Mouse (Mus musculus) ES-E14 (cell line): ENCODE measurements at regions not wholly inside any gene's neighbourhood (a gene's known extent, or its start where the extent isn't known, plus 50 kb on each side); places are given as distances from the start of the nearest gene placed in this dataset.

ENCODE experiments used
- DNase-seq: peaks from one replicate; pipeline ENCODE4 v3.0.0-alpha.2; 2013; ENCODE audit warnings: low read depth, low spot score
- H3K27ac ChIP-seq: 2 replicates; pipeline ENCODE4 v1.5.1; 2012; ENCODE audit warnings: low read depth, mild to moderate bottlenecking, low read length, moderate library complexity, mixed read lengths; ENCODE audit not compliant: poor library complexity, insufficient read depth, severe bottlenecking
- H3K36me3 ChIP-seq: 2 replicates; pipeline ENCODE4 v1.6.1; 2012; ENCODE audit warnings: mild to moderate bottlenecking, low read length, moderate library complexity, mixed read lengths; ENCODE audit not compliant: control insufficient read depth, poor library complexity, insufficient read depth, severe bottlenecking
- H3K4me1 ChIP-seq, 2 experiments: fragments of 150-350 bp in 1 of 2; sonication (generic) in 1 of 2; 2 replicates each; pipeline ENCODE4 v1.6.1; 2012; ENCODE audit warnings: low read length in 2 of 2, mild to moderate bottlenecking in 1 of 2, mixed read lengths in 1 of 2; ENCODE audit not compliant: control insufficient read depth in 2 of 2, insufficient read depth in 2 of 2, poor library complexity in 1 of 2
- H3K4me3 ChIP-seq, 2 experiments: fragments of 150-350 bp in 1 of 2; sonication (generic) in 1 of 2; 2 replicates each; pipeline ENCODE4 v1.5.1; 2012; ENCODE audit warnings: low read length in 2 of 2, low read depth in 1 of 2, mild to moderate bottlenecking in 1 of 2, mixed read lengths in 1 of 2; ENCODE audit not compliant: insufficient read depth in 1 of 2, poor library complexity in 1 of 2, severe bottlenecking in 1 of 2
- H3K9ac ChIP-seq: 2 replicates; pipeline ENCODE4 v1.6.1; 2012; ENCODE audit warnings: low read depth, mild to moderate bottlenecking, low read length, mixed read lengths; ENCODE audit not compliant: poor library complexity, insufficient read depth, severe bottlenecking
- H3K9me3 ChIP-seq: fragments of 150-350 bp; sonication (generic); 2 replicates; pipeline ENCODE4 v1.6.1; 2012; ENCODE audit warnings: low read depth, mild to moderate bottlenecking, low read length; ENCODE audit not compliant: control insufficient read depth, insufficient read depth
- CHD2 ChIP-seq: IDR thresholded peaks from 2 replicates; pipeline ENCODE4 v1.6.1; 2014; ENCODE audit warnings: mild to moderate bottlenecking, low read depth, low read length, inconsistent platforms
- HCFC1 ChIP-seq: IDR thresholded peaks from 2 replicates; pipeline ENCODE4 v1.6.1; 2012; ENCODE audit warnings: low read length, inconsistent platforms, borderline replicate concordance; ENCODE audit not compliant: insufficient read depth
- MAFK ChIP-seq: IDR thresholded peaks from 2 replicates; pipeline ENCODE4 v1.6.1; 2014; ENCODE audit warnings: mild to moderate bottlenecking, low read depth, low read length, inconsistent platforms; ENCODE audit not compliant: insufficient read depth
- ZC3H11A ChIP-seq: IDR thresholded peaks from 2 replicates; pipeline ENCODE4 v1.6.1; 2012; ENCODE audit warnings: low read depth, mild to moderate bottlenecking, inconsistent platforms, low read length, borderline replicate concordance
- ZNF384 ChIP-seq: IDR thresholded peaks from 2 replicates; pipeline ENCODE4 v1.6.1; 2012; ENCODE audit warnings: low read depth, low read length, inconsistent platforms
- in situ Hi-C, 2 experiments: fragments of 600-800 bp; cut with MboI; formaldehyde crosslinking; loops; one replicate each; pipeline ENCODE4 v1.15.1; 2025; ENCODE audit warnings: low sequenced_read_pairs in 2 of 2, inconsistent platforms in 1 of 2; ENCODE audit not compliant: unreplicated experiment in 2 of 2

DNA sequence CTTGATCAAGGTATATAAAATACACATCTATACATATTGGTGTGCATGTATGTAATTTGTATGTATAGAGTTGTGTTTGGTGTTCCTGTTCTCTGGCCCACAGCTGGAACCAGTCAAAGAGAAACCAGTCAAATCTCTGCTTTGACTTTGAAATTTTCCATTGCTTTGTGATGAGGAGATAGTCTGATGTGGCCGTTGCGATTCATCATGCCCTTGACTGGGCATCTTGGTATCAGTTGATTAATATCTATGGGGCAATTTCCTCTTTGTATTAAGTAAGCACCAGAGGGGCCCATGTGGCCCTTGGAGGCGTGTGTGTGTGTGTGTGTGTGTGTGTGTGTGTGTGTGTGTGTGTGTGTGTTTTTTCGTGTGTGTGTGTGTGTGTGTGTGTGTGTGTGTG lies 107.7 kb upstream of the Mrps10 start:
- H3K36me3 ChIP-seq = peaks cover 2% of the 10 kb centered on the region; the same call in 1 of the 2 replicates
- no peak overlapping the region for H3K27ac ChIP-seq
- H3K4me3 ChIP-seq = no peak overlapping the region
- no peak overlapping the region for H3K9ac ChIP-seq
- no peak for DNase-seq
- TF ChIP-seq ZC3H11A (no peak), HCFC1 (no peak), ZNF384 (no peak), CHD2 (no peak), MAFK (no peak)
- in situ Hi-C loops = no loop called here
- H3K9me3 ChIP-seq = no peaks in the 10 kb centered on the region
- H3K4me1 ChIP-seq = peaks cover 0 to 9% of the 10 kb centered on the region in 2 experiments; a peak in 1 of 4 replicates

DNA sequence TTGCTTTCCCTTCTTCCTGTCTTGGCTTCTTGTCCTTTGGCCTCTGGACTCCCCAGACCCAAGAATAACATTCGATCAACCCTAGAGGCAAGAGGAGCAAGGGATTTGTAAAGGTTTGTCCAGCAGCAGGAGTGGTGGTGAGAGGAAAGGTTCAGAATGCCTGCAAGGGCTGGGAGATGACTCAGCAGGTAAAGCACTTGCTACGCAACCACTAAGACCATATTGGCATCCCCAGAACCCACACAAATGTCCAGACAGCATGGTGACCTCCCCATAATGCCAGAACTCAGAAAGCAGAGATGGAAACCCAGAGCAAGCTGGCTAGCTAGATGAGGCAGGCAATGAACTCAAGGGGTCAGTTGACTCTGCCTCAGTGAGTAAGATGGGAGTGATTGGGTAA lies 110.4 kb upstream of the Mrps10 start:
- no peak overlapping the region for H3K9ac ChIP-seq
- TF ChIP-seq ZNF384 (no peak), MAFK (no peak)
- H3K27ac ChIP-seq = no peak overlapping the region
- H3K4me1 ChIP-seq = peaks cover 0 to 3% of the 10 kb centered on the region in 2 experiments; a peak in 1 of 4 replicates
- no peak overlapping the region for H3K4me3 ChIP-seq
- no peak for DNase-seq
- peaks cover 2% of the 10 kb centered on the region; the same call in 1 of the 2 replicates for H3K36me3 ChIP-seq
- no peaks in the 10 kb centered on the region for H3K9me3 ChIP-seq
- in situ Hi-C loops = no loop called here

- DNase-seq = no peak
- Histone ChIP-seq H3K27ac (no peak overlapping the region), H3K4me1 (no peaks in the 10 kb centered on the region; a peak in 1 of 4 replicates), H3K9ac (no peak overlapping the region), H3K9me3 (no peaks in the 10 kb centered on the region), H3K36me3 (peaks cover 2% of the 10 kb centered on the region; the same call in 1 of the 2 replicates), H3K4me3 (no peak overlapping the region)
- TF ChIP-seq ZC3H11A (no peak), MAFK (no peak)
- in situ Hi-C loops = no loop called here
Measured at GRCm38 (mm10) chr17:47255209-47255608, 113.5 kb upstream of the Mrps10 start.

DNA sequence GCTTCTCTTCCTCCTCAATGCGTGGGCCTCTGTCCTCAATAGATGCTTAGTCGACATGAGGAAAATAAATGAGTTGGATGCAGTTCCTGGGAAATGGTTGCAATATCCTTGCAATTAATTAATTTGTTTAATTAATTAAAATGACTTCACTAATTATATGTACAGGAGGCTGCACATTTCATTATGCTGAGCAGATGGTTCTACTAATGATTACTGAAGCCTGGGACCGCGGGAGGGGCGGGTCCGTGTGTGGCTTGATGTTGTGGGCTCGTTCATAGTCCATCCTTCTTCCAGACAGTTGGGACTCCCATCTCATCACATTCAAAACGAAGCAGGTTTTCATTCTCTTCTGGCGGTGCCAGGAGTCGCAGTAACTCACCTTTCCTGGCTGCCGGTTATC lies 114.7 kb upstream of the Mrps10 start:
- in situ Hi-C loops = no loop called here

GRCm38 (mm10) chr17:47250001-47250400 lies 118.7 kb upstream of the Mrps10 start:
- no peak for DNase-seq
- in situ Hi-C loops = no loop called here
- Histone ChIP-seq H3K27ac (no peak overlapping the region), H3K36me3 (no peaks in the 10 kb centered on the region; the same call in 1 of the 2 replicates), H3K9ac (no peak overlapping the region), H3K4me3 (no peak overlapping the region), H3K9me3 (no peaks in the 10 kb centered on the region), H3K4me1 (no peaks in the 10 kb centered on the region)
- TF ChIP-seq CHD2 (no peak), MAFK (no peak), ZC3H11A (no peak), HCFC1 (no peak), ZNF384 (no peak)

More for the DNA sequence above, 114.7 kb upstream of the Mrps10 start:
- H3K36me3 ChIP-seq = peaks cover 2% of the 10 kb centered on the region; the same call in 1 of the 2 replicates
- H3K4me3 ChIP-seq = no peak overlapping the region
- no peak for DNase-seq
- H3K4me1 ChIP-seq = no peaks in the 10 kb centered on the region; a peak in 1 of 4 replicates
- no peak overlapping the region for H3K9ac ChIP-seq
- no peaks in the 10 kb centered on the region for H3K9me3 ChIP-seq
- no peak for TF ChIP-seq MAFK
- no peak for TF ChIP-seq CHD2
- no peak for TF ChIP-seq HCFC1
- no peak for TF ChIP-seq ZC3H11A
- no peak for TF ChIP-seq ZNF384
- no peak overlapping the region for H3K27ac ChIP-seq
